Mouse (Mus musculus): Measurements from ENCODE around the gene Dchs2. TPM values are rescaled to one million over a fixed set of nuclear protein-coding genes. Genes with fewer than 3 reads are reported as not detected.

Gene Dchs2
- polyA plus RNA-seq, 1 experiment from 2014 or later = 0.18 TPM

Other genes with a start within 250 kb of the Dchs2 start
- gene Lrat, start 224.0 kb upstream of the Dchs2 start, polyA plus RNA-seq (2016; fragmentation: Nextera tagmentation; extraction: Ambion mirVana) = not detected in 2 replicates
- gene Fgg, start 120.2 kb upstream of the Dchs2 start, polyA plus RNA-seq (2016; fragmentation: Nextera tagmentation; extraction: Ambion mirVana) = 0.70 and 40.7 TPM in 2 replicates
- 0.78 and 22.1 TPM in 2 replicates for gene Fga, start 101.9 kb upstream of the Dchs2 start, polyA plus RNA-seq (2016; fragmentation: Nextera tagmentation; extraction: Ambion mirVana)
- gene Fgb, start 78.1 kb upstream of the Dchs2 start, polyA plus RNA-seq (2016; fragmentation: Nextera tagmentation; extraction: Ambion mirVana) = 1.5 and 43.0 TPM in 2 replicates
- 78.3 and 101 TPM in 2 replicates for gene Plrg1, start 72.4 kb upstream of the Dchs2 start, polyA plus RNA-seq (2016; fragmentation: Nextera tagmentation; extraction: Ambion mirVana)

Data from heart, embryonic 10.5 days (tissue).